Mouse (Mus musculus) gastrocnemius, postnatal 25 days (tissue): Measurements from ENCODE around the gene Tmtc2. TPM values are rescaled to one million over a fixed set of nuclear protein-coding genes. Genes with fewer than 3 reads are reported as not detected.
A peak's percentile ranks its signal among the peaks of the same experiment; 100 is the strongest.

Experiments used
- DNase-seq: peaks from one replicate; pipeline ENCODE4 v3.0.0; 2022
- total RNA-seq, 2 experiments: library from RNA; stranded (reverse); gene quantifications; 1 replicate in 1 of 2; 2 replicates in 1 of 2; pipeline ENCODE4 v1.2.3; 2021

Tmtc2 gene
- total RNA-seq, 2 experiments from 2014 or later, result 1.2 to 1.3 TPM

GRCm38 (mm10) chr10:105288472-105288871 is 285.8 kb downstream of the Tmtc2 start:
- DNase-seq, result no peak

- no peak for DNase-seq
Measured at GRCm38 (mm10) chr10:105287575-105287974, 286.7 kb downstream of the Tmtc2 start.

GRCm38 (mm10) chr10:105287064-105287463 is 287.2 kb downstream of the Tmtc2 start:
- no peak for DNase-seq

GRCm38 (mm10) chr10:105286221-105286620 is 288.0 kb downstream of the Tmtc2 start:
- DNase-seq, result no peak

GRCm38 (mm10) chr10:105284171-105284570 is 290.1 kb downstream of the Tmtc2 start:
- DNase-seq, result peak; percentile 31

- peak; percentile 19 for DNase-seq
Measured at GRCm38 (mm10) chr10:105280933-105281332, 293.3 kb downstream of the Tmtc2 start.

GRCm38 (mm10) chr10:105260053-105260452 is 314.2 kb downstream of the Tmtc2 start:
- DNase-seq, result no peak

GRCm38 (mm10) chr10:105238291-105238690 is 336.0 kb downstream of the Tmtc2 start:
- peak; percentile 37 for DNase-seq

- no peak for DNase-seq
Measured at GRCm38 (mm10) chr10:105232864-105233263, 341.4 kb downstream of the Tmtc2 start.

- no peak for DNase-seq
Measured at GRCm38 (mm10) chr10:105230416-105230815, 343.8 kb downstream of the Tmtc2 start.

GRCm38 (mm10) chr10:105228623-105229022 is 345.6 kb downstream of the Tmtc2 start:
- DNase-seq, result no peak

- no peak for DNase-seq
Measured at GRCm38 (mm10) chr10:105227631-105228030, 346.6 kb downstream of the Tmtc2 start.

- no peak for DNase-seq
Measured at GRCm38 (mm10) chr10:105225714-105226113, 348.5 kb downstream of the Tmtc2 start.

- DNase-seq, result no peak
Measured at GRCm38 (mm10) chr10:105222904-105223303, 351.3 kb downstream of the Tmtc2 start.

GRCm38 (mm10) chr10:105201491-105201890 is 372.8 kb downstream of the Tmtc2 start:
- no peak for DNase-seq

- DNase-seq, result no peak
Measured at GRCm38 (mm10) chr10:105200678-105201077, 373.6 kb downstream of the Tmtc2 start.

GRCm38 (mm10) chr10:105200092-105200491 is 374.2 kb downstream of the Tmtc2 start:
- no peak for DNase-seq

GRCm38 (mm10) chr10:105199515-105199914 is 374.7 kb downstream of the Tmtc2 start:
- no peak for DNase-seq

GRCm38 (mm10) chr10:105195377-105195776 is 378.9 kb downstream of the Tmtc2 start:
- DNase-seq, result no peak

- DNase-seq, result no peak
Measured at GRCm38 (mm10) chr10:105193756-105194460, 380.3 kb downstream of the Tmtc2 start.

GRCm38 (mm10) chr10:105192071-105192470 is 382.2 kb downstream of the Tmtc2 start:
- no peak for DNase-seq

GRCm38 (mm10) chr10:105189746-105190145 is 384.5 kb downstream of the Tmtc2 start:
- no peak for DNase-seq

GRCm38 (mm10) chr10:105186636-105187035 is 387.6 kb downstream of the Tmtc2 start:
- DNase-seq, result no peak

GRCm38 (mm10) chr10:105168443-105169102 is 405.7 kb downstream of the Tmtc2 start:
- DNase-seq, result no peak
